Mouse (Mus musculus) spleen, postnatal 10 days (tissue): ENCODE measurements around the gene Gm45837.
A peak's percentile ranks its signal among the peaks of the same experiment; 100 is the strongest.

Experiments
- DNase-seq, 2 experiments: peaks; one replicate each; pipeline ENCODE4 v3.0.0; 2021 to 2022; ENCODE audit warnings: low spot score in 2 of 2

The Gm45837 gene

DNA sequence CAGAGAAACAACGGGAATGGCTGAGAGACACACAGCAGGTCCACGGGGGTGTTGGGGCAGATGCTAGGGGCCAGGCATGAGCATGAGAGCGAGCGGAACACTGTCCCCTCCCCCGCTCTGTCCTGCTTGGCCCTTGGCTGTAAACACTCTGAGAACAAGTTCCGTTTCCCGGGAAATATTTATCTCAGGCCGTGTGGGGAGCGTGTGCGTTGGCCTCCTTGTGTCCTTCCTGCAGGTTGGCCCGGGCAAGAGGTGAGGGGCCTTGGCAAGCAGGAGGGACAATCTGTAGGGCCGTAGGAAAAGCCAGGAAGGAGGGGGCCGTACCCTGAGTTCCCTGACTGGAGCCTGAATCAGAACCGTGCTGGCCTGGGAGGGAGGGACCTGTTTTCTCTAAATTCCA, 54.7 kb downstream of the Gm45837 start:
- no peak for DNase-seq

- DNase-seq, result peak in 1 of 2 experiments; percentile 50
Measured at GRCm38 (mm10) chr7:101465850-101466580, 55.3 kb downstream of the Gm45837 start.

GRCm38 (mm10) chr7:101466581-101467081, 55.9 kb downstream of the Gm45837 start:
- DNase-seq, result no peak

GRCm38 (mm10) chr7:101471423-101471822, 60.7 kb downstream of the Gm45837 start:
- DNase-seq, result no peak

- no peak for DNase-seq
Measured at GRCm38 (mm10) chr7:101471968-101472480, 61.3 kb downstream of the Gm45837 start.

DNA sequence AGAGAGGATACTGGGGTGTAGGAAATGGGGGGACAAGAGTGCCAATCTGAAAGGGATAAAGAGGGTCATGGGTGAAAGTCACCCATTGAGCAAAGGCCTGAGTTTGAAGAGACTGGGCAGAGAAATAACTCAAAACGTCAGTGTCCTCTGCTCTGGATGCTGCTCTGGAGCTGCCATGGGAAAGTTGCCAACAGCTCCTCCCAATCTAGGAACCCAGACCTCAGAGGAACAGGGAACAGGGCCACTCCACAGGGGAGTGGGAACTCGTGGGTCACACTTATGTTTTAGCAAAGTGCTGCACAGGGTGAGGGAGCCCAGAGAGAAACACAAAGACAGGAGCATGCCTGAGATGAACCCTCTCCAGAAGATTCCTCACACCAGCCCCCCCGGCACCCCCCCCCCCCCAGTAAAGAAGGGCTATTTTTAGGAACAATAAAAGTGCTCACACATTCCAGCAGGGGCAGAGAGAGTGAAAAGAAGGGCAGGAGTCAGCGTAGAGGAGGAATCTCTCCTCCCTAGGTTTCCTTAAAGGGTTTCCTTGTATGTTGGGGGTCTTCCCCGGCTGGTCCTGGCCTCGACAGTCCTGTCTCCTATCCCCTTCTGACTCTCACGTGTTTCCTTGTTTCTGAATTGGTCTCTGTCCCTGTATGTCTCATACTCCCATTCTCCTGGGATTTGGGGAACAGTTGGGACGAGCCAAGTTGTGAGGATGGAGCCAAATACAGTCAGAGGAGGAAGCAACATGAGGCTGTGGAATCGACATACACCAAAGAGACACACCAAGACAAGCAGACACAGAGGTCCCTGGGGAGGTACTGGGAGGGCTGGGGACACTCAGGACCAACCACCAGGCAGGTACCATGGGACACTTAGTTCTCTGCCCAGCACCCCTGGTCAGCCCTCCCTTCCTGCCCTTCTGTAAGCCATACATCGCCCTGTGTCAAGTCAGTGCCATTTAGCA, 62.2 kb downstream of the Gm45837 start:
- no peak for DNase-seq

DNA sequence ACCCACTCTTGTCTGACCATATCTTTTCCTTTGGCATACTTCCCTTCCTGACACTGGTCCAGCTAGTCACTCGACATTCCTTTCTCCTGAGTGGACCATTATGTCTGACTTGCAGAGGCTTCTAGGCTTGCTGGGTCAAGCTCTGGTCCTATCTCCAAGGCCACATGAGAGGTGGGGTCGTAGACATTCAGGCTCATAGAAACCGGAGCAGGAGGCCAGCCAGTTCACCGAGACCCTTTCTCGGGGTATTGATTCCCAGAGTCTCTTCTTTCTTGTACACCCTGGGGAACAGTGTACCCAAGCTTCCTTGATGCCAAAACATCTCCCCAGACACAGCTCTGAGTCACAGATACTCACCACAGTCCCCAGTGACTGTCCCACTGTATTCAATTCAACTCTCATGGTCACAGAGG, 63.7 kb downstream of the Gm45837 start:
- DNase-seq, result no peak

GRCm38 (mm10) chr7:101476028-101476427, 65.3 kb downstream of the Gm45837 start:
- no peak for DNase-seq

GRCm38 (mm10) chr7:101476493-101476892, 65.8 kb downstream of the Gm45837 start:
- DNase-seq, result no peak

GRCm38 (mm10) chr7:101477200-101477599, 66.5 kb downstream of the Gm45837 start:
- no peak for DNase-seq

DNA sequence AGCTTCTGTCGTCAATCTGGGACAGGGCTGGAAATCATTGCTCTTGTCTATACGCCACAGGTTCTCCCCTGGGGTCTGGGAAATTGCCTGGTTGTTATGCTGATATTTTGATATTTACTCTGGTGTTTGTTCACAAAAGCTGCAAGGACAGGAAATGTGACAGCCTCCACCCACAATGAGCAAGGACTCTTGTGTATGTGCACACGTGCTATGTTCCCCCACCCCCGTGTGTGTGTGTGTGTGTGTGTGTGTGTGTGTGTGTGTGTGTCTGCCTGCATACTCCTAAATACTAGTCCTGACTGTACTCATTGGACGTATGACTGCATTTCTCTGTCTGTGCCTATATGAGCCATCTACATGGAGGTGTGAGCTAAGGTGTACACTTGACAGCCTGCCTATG, 67.4 kb downstream of the Gm45837 start:
- no peak for DNase-seq

DNA sequence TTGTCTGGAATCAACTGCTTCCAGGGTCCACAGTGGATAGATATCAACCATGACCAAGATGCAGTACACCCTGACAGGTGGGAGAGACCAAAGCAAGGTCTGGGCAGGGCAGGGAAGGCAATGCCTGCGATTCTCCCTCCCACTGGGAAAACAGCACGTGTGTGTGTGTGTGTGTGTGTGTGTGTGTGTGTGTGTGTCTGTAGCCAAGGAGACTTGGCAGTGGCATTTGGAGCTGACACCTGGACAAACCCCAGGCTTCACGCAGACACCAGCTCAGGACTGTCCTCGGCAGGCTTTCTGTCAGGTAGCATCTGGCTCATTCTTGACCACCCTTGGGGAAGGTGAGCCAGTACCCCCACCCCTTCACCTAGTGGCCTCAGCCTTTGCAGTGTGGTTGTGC, 69.2 kb downstream of the Gm45837 start:
- no peak for DNase-seq

DNA sequence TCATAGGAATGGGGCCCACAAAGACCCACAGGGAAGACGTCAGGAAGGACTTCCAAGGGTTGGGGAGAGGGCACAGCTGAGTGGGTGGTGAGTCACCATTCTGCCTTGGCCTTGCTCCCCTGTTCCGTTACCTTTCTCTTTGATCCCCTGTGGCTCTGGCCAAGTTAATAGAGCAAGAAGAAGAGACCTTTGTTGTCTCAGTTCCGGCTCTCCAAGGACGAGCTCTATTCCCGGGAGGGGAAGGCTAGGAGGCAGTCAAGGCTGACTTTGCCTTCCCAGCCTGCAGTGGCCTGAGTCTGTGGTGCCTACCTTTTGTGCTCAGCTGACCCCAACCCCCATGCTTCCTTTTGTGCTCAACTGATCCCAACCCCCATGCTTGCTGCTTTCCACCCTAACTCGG, 70.0 kb downstream of the Gm45837 start:
- no peak for DNase-seq

DNA sequence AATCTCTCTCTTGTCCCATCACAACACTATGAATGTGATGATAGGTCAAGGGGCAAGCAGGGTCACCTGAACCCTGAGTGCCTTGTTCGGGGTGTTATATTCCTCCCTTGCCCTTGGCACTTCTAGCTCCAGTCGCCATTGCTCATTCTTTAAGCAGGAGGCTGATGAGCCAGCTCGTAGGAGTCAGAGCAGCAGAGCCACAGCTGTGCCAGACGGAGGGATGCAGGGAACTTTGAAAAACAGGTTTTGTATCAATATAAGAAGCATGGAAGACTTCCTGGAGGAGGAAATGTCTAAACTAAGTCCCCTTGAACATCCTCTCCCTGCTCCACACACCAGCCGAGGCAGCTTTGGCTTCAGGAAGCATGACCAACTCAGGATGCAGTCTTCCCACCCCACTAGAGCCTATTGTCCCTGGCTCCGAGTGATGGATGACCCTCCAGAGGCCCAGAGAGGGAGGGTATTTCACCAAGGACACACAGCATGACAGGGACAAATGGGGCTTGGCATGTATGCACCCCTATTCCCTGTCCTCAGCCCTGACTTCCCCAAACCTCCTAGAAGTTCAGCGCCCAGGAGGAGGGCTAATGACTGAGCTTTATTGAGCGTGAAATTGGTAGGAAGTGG, 71.3 kb downstream of the Gm45837 start:
- no peak for DNase-seq

DNA sequence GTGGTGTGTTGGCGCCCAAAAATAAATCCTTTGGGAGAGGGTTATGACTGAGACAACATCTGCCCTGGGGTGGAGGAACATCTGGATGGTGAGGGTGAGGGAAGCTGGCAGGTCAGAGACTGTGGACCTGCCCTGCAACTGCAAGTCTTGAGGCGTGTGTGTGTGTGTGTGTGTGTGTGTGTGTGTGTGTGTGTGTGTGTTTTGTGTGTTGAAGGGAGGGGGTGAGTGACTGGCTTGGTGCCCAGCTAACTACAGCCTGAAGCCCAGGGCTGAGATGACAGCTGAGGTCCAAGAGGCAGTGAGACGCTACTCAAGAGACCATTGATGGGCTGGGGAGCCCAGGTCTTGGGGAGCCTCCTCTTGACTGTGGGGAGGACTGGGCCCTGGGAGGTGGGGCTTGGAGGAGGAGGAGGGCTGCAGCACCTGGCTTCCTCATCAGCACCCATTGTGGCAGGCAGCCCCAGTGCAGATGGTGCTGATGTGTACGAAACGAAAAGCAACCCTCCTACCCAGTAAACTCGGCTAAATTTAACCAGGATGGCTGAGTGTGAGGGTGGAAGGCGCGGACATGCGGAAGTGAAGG, 71.9 kb downstream of the Gm45837 start:
- DNase-seq, result peak in 1 of 2 experiments; percentile 43

DNA sequence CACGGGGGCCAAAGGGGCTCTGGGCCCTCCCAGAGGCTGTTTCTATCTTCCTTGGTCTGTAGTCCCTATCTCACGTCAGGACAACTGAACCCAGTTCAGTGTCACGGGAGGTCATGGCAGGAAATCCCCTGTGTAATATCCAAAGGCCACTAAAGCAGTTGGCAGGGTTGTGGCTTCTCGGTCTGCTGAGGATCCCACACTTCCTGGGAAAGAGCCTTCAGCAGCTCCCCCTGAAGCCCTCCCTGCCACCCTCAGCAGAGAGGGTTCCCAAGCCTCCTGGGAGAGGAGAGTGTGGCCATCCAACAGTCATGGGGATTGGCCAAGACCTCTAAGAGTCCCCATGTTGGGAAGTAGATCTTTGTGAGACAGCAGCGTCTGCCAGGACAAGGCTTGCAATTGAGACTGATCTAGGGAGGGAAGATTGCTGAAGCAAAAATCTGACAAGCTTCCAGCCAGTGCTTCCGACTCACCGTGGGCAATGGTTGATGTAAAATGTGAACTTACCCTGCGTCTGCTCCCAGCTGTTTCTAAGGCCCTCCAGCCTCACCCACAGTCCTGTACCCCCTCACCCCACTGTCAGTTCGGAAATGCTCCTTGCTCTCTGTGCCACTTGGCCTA, 72.9 kb downstream of the Gm45837 start:
- DNase-seq, result no peak

DNA sequence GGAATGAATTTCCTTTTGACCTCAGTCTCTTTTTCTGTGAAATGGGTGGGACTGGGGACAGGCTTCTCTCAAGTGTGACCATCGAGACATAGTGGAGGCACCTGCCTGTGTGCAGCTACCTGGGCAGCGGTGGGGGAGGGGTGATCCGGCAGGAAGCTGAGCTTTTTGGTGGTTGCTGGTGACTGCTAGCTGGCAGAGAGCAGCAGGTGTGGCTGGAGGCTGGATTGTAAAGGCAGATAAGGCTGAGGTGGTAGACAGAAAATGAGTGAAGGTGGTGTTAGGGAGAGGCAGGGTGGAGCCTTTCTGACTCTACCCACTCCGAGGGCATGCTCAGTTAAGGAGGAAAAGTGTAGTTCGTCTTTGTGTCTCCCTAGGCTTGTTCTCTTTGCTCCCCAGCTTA, 76.4 kb downstream of the Gm45837 start:
- DNase-seq, result no peak

- no peak for DNase-seq
Measured at GRCm38 (mm10) chr7:101490952-101491351, 80.3 kb downstream of the Gm45837 start.

DNA sequence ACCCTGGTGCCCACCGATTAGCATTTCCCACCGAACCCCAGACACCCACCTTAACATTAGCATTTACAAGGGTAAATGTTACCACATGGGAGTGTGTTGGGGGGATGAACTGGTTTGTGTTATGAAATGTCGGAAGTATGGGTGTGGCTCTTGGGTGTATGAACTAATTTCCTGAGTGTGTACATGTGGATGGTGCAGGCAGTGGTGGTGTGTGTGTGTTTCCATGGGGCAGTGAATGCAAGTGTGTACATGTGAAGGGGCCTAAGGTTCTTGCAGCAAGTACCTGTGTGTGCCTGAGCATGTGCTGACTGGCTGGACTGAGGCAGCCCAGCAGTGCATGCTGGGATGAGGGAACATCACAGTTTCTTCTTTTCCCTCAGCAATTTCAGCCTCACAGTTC, 87.7 kb downstream of the Gm45837 start:
- DNase-seq, result no peak

DNA sequence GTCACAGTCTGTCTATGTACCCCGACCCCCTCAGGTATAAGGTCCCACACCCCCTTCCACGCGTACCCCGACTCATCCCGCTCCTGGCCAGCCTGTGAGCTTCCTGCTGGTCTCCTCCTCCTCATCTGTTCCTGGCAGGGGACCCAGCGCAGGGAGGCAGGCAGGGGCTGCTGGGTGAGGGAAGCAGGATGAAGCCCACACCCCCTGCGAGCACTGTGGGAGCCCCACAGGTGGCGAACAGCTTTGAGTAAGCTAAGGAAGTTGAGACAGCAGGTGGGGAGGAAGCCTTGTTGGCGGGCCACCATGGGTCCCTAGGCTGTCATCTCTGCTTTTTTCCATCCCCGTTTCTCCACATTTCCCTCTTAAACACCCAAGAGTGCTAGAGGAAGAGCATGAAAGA, 88.6 kb downstream of the Gm45837 start:
- DNase-seq, result no peak

DNA sequence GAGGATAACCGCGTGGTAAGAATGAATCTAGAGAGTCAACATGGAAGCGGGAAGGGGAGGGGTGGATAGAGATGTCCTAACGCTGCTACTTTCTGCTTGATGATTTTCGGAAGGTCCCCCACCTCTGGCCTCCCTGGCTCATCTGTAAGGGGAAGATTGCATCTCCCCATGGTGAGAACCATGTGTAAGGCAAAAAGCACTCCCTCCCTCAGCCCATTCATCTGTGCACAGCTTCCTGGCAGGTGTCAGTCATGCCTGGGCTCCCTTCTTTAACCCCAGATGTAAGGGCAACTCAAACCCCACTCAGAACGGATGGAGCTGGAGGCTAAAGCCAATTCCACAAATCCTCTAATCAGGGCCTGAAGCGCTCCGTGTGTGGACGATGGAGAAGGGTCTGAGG, 89.0 kb downstream of the Gm45837 start:
- DNase-seq, result no peak
